Mouse (Mus musculus): ENCODE measurements around the gene Slc10a6.

Slc10a6 gene

GRCm38 (mm10) chr5:103617191-103617590 lies 12.0 kb downstream of the Slc10a6 start:
- DNase-seq (ENCODE audit: low read depth, low spot score): no peak

DNA sequence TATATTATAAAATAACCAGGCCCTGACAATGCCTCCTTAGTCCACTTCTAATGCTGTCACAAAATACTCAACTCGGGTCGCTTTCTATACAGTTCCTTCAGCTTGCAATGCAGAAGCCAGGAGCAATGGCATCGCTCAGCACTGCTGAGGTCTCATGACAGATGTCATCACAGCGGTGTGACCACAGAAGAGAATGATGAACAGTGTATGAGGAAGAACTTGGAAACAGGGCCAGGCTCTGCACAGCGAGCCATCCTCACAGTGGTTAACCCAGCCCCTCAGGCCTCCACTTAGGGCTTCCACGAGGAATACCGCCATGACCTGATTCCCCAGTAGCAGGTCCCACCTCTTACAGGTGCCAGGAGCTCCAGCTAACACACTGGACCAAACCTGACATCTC lies 14.8 kb downstream of the Slc10a6 start:
- DNase-seq (ENCODE audit: low read depth, low spot score): no peak

DNA sequence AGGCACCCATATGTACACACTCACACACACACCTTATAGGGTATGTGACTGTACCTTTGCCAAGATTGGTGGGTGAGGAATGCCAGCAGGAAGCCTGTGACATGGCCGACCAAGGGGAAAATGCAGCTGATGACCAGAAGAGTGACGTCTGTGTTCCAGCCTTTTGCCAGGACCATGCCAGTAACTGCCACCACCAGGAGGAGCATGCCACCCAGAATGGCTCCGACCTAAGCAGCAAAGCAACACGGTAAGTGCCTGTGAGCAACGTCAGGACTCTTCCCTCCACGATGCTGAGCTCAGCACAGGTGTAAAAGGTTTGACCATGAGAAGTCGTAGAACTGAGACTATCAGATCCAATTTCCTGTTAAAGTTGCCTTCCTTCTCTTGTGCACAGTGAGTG lies 16.9 kb downstream of the Slc10a6 start:
- DNase-seq (ENCODE audit: low read depth, low spot score): no peak

DNA sequence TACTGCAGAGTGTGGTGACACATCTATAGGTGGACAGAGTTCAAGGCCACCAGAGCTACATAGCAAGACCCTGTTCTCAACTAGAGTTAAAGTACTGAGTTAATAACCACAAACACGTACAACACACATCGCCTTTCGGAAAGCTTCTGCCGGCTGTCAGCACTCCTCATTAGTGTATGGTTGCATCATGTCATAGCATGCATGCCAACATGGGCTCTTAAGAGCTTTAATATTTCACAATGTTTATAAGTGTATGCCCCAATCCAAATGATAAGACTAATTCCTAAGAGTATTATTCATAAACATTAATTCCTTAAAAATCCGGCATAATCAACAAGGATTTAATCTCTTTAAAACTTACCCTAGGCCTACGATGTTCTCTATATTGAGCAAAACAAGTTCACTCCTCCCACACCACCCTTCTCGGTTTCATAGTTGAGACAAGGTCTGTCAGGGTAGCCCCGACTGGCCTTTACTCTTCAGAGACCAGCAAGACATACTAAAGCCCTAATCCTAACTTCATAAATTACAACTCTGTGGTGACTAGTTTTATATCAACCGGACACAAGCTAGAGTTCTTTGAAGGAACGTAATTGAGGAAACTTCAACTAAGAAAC lies 18.2 kb downstream of the Slc10a6 start:
- DNase-seq (ENCODE audit: low read depth, low spot score): no peak

- DNase-seq (ENCODE audit: low read depth, low spot score): no peak
Measured at GRCm38 (mm10) chr5:103610148-103610547, 19.1 kb downstream of the Slc10a6 start.

DNA sequence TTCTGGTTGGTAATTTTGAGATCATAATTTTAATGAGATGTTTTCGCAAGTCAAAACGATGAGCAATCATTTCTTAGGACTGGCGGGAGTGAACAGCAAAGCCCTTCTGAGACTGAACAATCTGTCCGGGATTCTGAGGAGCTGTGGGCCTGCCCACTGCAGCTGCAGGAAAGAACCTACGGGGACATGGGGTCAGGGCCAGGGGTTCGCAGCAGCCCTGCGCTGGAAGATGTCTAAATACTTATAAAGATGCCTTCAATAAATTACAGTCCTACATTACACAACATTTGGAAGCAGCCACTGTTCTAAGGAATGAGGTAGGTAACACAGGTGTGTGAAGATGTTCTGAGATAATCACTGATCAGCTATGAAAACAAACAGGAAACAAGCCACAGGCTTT lies 23.5 kb downstream of the Slc10a6 start:
- DNase-seq (ENCODE audit: low read depth, low spot score): no peak

DNA sequence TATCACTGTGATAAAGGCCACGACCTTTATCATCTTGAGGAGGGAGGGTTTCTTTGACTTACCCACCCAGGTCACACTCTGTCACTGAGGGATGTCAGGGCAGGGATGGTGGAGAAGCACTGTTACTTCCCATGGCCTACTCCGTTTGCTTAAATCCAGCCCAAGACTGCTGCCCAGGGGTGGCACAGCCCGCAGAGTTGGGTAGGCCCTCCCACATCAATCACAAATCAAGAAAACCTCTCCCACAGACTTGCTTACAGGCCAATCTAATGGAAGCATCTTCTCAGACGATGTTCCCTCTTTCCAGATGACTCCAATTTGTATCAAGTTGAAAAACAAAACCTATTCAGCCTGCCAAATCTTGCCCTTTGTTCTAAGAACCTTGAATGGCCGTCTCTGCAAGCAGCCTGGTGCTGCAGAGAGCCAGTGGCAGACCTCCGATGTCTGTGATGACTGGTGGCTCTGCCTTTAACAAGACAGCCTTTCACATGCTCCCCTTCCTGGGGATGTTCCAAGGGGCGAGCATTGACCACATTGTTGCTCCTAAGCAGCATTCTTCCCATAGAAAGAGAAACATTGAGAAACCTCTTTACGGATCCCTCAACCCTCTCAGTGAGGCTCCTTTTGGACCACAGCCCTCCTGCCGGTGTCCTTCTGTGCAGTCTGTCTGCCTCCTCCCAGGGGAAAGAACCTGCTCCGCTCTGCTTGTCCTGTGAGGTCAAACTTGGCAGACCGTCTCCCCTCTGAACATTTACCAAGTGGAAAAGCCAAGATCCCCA lies 25.9 kb downstream of the Slc10a6 start:
- DNase-seq (ENCODE audit: low read depth, low spot score): no peak

GRCm38 (mm10) chr5:103598881-103599280 lies 30.3 kb downstream of the Slc10a6 start:
- no peak for DNase-seq (ENCODE audit: low read depth, low spot score)

DNA sequence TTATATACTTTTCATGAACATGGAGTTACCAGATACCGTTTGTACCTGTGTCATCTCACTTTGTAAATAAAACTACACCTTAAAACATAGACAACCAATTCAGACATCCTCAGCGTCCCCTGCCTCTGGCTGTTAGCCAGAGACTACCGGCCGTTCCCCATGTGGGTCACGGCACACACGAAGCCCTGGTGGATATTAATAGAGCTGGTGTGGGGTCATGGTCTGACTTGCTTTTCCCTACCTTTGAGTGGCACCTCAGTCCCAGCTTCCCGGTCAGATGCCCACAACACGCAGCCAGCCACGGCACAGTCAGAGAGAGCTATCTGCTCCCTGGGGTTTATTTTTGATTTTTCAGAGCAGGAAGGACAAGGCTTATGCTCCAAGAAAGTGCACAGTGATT lies 30.9 kb downstream of the Slc10a6 start:
- DNase-seq (ENCODE audit: low read depth, low spot score): no peak

DNA sequence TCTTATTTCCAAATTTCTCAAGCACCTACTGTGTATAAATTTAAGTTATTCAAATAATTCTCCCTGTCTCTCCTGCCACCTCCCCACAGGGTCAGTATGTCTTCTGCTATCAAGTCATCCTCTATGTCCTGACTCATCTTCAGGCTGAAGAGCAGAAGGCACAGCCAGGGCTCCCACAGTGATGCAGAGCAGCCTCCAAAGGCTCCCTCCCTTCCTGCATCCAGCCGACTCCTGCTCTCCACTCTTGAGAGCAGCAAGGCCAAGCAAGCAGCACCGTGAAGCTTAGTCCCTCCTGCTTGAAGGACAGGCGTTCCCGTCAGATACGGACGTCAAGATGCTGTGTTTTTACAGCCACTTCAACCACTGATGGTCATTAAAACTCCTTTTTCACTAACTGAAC lies 31.6 kb downstream of the Slc10a6 start:
- DNase-seq (ENCODE audit: low read depth, low spot score): no peak

GRCm38 (mm10) chr5:103596467-103597146 lies 32.6 kb downstream of the Slc10a6 start:
- DNase-seq (ENCODE audit: low read depth, low spot score): no peak

- no peak for DNase-seq (ENCODE audit: low read depth, low spot score)
Measured at GRCm38 (mm10) chr5:103595394-103596226, 33.6 kb downstream of the Slc10a6 start.

- DNase-seq (ENCODE audit: low read depth, low spot score): no peak
Measured at GRCm38 (mm10) chr5:103593575-103593974, 35.6 kb downstream of the Slc10a6 start.

DNA sequence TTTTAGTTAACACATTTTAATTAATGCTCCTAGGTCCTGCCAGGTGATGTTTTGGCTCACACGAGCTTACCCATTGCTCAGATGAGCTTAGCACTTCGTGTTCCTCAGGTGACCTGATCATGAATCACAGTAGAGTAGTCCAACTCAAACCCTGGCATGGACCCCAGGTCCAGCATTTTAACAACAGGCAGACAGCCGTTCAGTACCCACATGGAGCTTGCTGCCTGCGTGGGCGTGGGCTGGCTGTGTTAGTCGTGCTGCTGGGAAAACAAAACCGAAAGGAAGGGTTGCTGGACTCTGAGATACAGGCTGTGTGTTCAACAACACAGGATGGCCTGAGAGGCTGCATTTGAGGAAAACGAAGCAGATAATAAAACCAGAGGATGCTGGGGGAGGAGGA lies 36.5 kb downstream of the Slc10a6 start:
- no peak for DNase-seq (ENCODE audit: low read depth, low spot score)

GRCm38 (mm10) chr5:103591846-103592245 lies 37.4 kb downstream of the Slc10a6 start:
- DNase-seq (ENCODE audit: low read depth, low spot score): no peak

DNA sequence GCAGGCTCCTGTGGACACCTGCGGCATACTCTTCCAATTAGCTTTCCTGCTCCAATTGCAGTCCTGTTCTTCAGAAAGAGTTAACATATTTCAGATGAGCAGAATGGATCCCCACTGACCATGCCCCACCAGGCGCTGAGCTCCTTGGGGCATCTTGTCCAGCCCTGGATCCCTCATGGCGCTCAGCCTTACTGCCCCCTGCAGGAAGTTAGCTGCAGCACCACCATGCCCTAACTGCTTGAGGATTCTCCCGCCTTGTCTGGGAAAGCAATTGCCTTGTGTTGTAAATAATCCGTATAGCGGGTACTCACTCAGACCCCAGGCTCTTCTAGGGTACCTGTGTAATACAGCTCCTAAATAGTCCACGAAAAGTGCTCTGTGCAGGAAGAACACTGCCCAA lies 42.0 kb downstream of the Slc10a6 start:
- DNase-seq (ENCODE audit: low read depth, low spot score): no peak

DNA sequence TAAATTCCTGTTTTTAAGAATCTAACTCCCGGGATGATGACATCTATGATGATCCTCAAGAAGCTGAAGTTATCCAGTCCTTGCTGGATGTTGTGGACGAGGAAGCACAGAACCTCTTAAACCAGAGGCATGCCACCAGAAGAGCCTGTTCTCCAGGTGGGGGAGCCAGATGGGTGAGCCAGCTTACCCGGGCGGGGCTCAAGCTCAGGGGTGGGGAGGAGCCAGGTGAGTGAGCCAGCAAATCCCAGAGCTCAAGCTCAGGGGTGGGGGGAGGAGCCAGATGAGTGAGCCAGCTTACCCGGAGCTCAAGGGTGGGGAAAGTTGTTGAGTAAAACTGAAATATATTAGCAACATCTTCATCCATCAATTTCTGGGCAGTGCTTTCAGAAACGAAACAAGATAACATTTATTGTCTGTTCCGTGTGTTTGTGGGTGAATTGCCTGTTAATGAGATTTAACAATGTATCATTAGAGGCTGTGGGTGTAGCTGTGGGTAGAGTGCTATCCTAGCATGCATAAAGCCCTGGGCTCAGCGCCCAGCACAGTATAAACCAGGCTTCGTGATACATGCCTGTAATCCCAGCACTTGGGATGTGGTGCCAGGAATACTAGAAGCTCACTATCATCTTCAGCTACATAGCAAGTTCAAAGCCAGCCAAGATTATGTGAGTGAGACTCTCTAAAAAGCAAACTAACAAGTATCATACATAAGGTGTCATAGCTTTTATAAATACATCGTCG lies 49.4 kb downstream of the Slc10a6 start:
- DNase-seq (ENCODE audit: low read depth, low spot score): peak; percentile 8

GRCm38 (mm10) chr5:103569446-103569845 lies 59.8 kb downstream of the Slc10a6 start:
- DNase-seq (ENCODE audit: low read depth, low spot score): no peak

- DNase-seq (ENCODE audit: low read depth, low spot score): no peak
Measured at GRCm38 (mm10) chr5:103568034-103568433, 61.2 kb downstream of the Slc10a6 start.

- no peak for DNase-seq (ENCODE audit: low read depth, low spot score)
Measured at GRCm38 (mm10) chr5:103560546-103560945, 68.7 kb downstream of the Slc10a6 start.

Data from retina, postnatal 7 days (tissue).